Mouse (Mus musculus) cerebellum, adult 9-10 months (tissue): ENCODE measurements around the gene Gpx6.

Experiments
- DNase-seq: peaks from one replicate; pipeline ENCODE4 v3.0.0; 2022

The Gpx6 gene

DNA sequence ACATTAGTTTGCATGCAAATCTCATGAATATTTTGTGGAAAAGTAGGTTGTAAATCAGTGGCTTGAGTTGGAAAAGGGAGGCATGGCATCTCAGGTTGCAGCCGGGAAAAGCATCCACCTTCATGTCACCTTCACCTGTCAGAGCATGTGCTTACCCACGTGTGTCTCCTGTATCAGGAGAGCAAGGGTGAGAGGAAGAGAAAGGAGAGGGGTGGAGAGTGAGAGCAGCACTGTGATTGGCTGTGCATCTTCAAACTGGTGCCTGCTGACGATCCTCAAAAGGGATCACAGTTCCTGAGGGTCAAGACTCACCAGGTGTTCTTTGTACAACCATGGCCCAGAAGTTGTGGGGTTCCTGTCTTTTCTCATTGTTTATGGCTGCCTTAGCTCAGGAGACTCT lies at the start of gene Gpx6:
Gpx6 (plus strand) TSS at position 200 of the 400 bp plus-strand sequence.
- DNase-seq, result no peak

DNA sequence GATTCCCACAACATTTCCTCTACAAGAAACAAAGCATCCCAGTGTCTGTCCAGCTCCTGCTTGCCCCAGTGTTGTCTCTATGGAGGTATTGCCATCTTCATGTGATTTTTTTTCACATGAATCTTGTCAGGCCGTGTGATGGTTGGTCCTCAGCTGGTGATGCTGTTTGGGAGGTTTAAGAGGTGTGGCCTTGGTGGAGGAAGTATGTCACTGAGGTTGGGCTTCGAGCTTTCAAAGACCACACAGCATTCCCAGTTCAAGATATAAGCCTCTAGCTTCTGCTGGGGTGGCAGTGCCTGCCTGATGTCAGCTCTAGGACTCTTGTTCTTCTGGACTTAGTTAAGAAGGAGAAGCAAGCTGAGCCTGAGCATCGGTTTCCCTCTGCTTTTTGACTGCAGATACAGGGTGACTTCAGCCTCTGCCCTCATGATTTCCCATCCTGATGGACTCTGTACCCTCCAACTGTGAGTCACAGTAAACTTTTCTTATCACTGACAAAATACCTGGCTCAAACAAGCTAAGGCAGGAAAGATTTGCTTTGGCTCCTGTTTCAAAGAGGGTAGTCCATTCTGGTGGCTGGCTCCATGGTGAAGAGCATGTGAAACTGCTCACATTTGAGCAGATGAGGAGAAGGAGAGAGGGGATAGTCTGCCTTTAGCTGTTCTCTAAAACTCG lies 49.0 kb upstream of the Gpx6 start:
- no peak for DNase-seq

DNA sequence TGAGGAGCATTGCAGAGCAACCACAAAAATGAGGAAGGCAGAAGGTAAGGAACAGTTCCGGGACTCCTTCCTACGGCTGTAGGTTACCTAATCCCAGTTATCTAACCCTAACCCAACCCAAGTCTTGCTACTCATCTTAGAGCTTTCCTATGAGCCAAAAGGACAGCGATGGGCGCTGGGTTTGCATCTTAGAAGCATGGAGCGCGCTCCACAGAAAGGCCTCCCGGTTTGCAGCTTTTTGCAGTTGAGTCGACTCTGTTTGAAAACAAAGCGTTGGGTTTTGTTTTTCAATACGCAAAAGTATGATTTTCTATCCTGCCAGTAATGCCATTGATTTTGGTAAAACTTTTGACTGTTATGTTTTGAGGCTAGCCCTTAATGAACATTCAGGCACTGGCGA lies 48.0 kb upstream of the Gpx6 start:
- no peak for DNase-seq

DNA sequence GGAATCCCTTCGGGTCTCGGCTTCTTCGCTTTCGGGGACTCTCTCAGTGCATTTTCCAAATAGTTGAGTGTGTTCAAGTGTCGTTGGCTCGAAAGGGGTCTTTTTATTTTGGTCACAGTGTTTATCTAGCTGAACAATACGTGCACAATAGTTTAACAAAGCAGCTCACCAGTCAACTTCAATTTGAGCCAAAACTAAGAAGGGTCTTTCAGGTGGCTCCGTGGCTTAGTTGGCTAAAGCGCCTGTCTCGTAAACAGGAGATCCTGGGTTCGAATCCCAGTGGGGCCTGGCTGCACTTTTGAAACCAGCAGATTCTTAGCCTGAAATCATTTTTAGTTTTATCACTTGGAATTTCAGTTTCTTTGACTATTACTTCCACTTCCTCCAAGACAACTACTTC lies 47.6 kb upstream of the Gpx6 start:
- DNase-seq, result no peak

DNA sequence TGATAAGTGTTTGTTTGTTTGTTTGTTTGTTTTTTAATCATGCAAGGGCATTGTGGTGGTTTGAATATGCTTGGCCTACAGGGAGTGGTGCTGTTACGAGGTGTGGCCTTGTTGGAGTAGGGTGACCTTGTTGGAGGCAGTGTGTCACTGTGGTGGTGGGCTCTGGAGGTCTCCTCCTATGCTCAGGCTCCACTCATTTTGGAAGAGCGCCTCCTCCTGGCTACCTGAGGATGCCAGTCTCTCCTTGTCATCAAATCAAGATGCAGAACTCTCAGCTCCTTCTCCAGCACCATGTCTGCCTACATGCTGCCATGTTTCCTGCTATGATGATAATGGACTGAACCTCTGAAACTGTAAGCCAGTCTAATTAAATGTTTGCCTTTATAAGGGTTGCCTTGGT lies 46.2 kb upstream of the Gpx6 start:
- DNase-seq, result no peak

DNA sequence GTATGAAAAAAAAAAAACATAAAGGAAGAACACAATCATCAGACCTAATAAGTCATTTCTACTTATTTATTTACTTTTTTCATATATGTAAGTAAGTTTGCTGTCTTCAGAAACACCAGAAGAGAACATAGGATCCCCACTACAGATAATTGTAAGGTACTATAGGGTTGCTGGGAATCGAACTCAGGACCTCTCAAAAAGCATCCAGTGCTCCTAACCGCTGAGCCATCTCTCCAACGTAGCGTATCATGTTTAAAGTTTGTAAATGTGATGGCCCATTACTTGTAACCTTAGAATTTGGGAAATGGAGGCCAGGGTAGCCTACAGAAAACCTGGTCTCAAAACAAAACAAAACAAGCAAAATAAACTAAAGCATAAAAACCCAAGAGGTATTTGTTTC lies 44.4 kb upstream of the Gpx6 start:
- no peak for DNase-seq

DNA sequence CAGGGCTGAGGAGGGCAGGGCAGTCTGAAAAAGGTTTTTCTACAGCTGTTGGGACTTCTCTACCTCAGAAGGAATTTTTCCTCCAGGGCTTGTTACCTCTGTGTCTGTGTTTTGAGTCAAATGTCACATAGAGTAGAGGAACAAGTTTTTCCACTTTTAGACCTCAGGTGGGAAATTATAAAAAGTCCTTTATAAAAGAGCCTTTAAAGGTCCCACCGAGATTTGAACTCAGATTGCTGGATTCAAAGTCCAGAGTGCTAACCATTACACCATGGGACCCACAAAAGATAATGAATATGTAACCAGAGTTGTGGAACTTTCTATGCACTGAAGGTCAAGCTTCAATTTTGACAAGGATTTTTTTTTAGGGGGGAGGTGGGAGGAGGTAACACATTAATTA lies 43.7 kb upstream of the Gpx6 start:
- no peak for DNase-seq

DNA sequence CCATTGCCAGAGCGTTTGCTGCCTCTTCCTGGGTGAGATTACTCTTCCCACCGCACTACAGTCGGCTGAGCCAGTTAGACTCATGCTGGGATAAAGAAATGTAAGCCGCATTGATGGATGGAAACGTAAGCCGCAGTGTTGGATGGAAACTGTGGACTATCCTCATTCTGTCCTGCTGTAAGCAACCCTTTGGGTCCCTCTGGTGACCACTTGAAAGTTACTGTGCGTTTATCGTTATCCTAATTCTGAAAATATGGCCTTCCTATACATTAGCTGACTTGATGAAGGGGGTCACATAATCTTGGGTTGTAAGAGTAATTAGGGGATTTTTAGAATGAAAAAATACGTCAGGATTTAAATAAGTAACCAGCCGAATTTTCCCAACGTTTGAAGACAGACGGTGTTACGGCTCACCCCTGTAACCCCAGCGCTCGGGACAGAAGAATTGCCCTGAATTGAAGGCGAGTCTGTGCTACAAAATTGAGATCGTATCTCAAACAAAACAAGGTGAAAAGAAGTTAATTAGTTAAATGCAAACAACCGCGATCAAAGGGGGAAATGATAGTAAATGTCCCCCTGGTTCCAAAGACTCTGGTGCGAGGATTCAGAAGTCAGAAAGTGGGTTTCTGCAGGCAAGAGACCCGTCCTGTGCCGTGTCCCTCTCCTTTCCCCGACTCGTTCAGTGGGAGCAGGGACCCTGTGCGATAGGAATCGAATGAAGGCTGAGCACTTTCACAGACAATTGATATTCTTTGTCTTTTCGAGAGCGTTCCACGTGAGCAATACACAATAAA lies 36.7 kb upstream of the Gpx6 start:
- DNase-seq, result peak; percentile 68

DNA sequence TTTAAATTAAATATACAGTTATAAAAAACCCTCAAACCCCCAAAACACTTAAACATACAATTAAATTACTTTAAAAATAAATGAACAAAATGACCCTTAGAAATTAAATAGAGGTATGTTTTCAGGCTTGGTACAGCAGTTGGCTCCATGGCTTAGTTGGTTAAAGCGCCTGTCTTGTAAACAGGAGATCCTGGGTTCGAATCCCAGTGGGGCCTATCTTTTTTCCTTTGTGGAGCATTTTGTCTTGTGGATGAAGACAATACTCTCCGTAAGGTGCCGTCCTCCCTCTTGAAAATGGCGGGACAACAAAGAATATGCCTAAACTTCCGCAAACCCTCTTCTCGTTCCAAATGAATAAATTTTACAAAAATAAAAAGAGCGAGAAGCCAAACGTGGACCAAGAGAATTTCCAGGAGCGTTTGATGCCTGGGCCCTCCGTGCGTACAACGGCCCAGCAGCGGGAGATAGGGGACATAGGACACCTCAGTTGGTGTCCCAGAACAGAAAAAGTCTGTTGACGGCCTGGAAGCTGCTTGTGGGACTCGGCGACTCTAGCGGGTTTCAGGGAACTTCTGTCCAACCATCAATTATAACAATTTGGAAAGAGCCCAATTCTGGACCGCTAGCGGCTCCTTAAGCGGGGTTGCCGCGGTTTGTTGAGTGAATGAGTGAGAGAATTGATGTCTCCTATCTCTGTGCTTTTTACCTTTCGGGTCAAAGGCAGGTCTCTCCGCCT lies 35.9 kb upstream of the Gpx6 start:
- peak; percentile 97 for DNase-seq

DNA sequence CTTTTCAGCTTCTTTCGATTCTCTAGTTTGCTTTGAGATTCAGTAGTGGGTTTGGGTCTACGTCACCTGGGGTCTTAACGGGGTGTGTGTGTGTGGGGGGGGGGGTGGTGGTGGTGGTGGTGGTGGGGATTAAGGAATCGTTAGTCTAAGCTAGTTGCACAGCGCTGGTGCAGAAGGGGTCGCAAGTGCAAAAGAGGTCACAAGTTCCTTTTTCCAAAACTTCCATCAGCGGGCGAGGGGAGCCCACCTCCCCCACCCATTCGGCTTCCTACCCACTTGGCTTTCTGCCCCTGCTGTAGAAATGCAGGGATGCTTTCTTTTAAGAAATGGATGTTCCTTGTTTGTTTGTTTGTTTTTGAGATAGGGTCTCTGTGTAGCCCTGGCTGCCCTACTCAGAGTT lies 35.4 kb upstream of the Gpx6 start:
- DNase-seq, result no peak

DNA sequence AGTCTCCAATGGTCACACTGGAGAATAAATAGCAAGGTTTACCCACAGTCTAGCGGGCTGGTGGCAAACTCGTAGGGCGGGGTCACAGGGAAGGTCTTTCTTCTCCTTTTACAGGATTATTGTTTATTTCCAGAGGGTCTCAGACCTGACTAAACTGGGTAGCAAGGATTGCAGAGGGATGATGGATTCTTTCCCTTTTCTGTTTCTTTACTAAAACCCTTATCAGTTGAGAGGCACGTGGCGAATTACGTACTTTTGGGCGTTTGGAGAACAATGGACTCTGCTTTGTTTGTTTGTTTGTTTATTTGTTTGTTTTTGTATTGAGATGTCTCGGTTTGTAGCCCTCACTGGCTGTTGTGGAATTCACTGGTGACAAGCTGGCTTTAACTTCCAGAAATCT lies 32.8 kb upstream of the Gpx6 start:
- no peak for DNase-seq

DNA sequence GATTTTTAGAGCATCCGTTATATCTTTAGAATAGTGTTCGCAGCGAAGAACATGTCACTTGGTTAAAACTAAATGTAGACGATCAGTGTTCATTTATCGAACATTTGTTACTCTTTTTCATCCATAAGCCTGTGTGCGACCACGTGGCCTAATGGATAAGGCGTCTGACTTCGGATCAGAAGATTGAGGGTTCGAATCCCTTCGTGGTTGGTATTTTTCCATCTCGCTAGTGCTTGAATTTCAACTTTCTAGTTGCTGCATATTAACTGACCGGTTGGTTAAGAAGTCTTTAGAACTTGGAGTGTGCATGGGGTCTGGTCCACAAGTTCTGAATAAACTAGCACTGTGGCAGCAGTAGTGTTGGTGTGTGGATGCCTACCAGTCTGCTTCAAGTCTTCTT lies 32.4 kb upstream of the Gpx6 start:
- DNase-seq, result peak; percentile 94

DNA sequence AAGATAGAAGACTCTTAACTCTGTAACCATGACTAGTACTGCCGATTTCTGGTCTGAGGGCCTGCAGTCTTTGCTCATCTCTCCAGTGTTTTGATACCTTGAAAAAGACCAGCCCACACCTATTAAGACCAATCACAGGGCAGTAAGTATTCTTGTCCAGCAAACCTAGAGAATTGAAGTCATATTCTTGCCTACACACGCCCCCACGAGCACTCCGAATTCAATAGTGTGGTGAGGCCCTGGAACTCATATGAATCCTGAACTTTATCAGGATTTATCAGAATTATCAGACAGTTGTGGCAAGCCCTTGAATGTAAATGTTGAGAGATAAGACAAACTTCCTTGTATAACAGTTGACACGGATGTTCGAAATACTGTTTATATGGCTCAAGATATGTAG lies 19.3 kb upstream of the Gpx6 start, which contains the start of gene Gpx5:
Gpx5 (minus strand) TSS at position 101 of the 400 bp plus-strand sequence.
- no peak for DNase-seq

DNA sequence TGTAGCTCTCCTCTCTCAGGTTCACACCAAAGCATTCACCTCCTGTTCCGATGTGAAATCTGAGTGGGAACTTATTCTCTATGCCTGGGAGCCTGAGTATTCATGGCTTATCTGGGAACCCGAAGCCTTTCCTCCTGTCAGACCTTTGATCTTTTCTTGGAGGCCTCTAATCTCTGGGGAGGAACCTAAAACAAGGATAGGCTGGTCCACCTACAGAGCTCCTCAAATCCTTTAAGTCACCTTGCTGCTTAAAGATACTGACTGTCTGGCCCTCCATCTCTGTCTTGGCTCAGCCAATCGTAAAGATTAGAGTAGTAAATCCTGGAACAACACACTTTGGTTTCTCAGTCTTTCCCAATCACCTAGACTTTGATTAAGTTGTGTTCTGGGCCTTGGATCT lies 13.4 kb upstream of the Gpx6 start:
- no peak for DNase-seq

DNA sequence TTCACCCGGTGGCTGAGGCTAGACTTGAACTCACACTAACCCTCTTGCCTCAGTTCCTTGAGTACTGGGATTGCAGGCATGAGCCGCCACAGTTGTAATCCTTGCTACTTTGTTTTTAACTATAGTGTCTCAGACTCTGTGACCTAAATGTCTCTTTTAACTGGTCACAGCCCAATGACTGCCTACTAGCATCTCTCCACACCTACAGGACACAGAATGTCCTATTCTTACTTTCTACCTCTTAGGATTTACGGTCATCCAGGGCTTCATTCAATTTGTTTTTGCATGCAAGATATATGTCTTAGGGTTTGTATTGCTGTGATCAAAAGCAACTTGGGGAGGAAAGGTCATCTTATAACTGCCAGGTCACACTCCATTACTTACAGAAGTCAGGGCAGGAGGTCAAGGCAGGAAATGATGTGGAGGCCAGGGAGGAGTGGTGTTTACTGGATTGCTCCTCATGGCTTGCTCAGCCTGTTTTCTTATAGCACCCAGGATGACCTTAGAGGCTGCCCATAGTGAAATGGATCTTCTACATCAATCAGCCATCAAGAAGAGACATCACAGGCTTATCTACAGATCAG lies 7.3 kb upstream of the Gpx6 start:
- no peak for DNase-seq

DNA sequence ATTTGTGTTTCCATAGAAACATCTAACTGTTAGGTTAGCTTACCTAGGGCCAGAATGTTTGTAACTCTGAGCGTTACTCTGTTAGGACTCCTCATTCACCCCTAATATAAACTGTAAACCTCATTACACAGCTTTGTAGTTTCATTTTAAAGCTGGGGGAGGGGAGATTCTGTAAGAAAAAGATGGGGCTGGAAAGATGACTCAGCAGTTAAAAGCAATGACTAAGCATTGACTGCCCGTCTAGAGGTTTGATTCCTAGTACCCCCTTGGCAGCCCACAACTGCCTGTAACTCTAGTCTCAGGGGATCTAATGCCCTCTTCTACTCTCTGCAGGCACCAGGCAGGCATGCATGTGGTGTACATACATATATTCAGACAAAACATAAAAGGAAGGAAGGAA lies 2.1 kb upstream of the Gpx6 start:
- DNase-seq, result no peak

DNA sequence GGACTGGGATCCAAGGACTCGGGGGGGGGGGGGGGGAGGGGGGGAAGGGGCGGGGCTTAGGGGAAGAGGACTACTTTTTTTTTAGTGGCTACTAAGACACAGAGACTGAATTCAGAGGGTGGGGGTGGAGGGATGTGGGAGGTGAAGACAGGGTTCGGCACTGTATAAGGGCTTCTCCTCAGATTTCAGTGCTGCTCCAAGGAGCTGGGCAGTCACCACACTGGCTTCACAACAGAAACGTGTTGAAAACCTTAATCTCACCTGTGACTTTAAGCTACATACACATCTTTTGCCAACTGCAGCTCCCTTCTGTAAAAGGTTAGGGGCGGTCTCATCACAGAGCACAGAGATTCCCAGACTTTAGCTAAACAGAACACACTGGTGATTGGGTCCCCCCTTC lies 929 bp downstream of the Gpx6 start:
- DNase-seq, result no peak

DNA sequence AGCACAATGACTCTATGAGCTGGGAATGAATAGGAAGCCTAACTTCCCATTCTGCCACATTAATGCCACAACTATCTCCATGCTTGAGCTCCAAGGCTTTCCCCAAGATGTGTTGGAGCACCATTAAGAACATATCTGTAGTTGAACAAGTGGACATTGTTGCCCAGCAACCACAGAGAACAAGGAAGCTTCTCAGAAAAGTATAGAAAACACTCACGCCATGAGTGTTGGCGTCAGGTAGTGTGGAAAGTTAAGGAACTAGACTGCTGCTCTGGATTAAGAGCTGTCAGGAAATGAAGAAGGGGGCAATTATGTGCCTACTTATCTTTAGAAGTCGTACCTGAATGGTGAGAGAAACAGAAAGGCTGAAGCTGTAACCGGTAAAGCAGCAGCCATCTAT lies 2.0 kb downstream of the Gpx6 start:
- DNase-seq, result no peak

DNA sequence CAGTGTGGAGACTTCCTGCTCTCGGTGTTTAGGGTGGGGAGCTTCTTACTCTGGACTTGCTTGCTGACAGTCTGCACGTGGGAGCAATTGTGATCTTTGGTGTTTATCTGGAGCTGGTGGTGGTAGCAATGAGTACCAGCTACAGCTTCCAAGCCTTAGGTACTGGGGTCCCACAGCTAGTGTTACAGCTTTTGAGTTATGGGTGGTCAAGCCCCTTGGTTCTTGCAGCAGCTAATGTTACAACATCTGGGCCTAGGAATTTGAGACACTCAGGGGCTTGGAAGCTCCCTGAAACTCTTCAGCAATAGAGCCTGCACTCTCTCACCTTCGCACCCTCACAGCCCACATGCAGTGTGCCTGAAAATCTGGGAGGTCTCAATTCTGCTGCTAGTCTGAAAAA lies 8.3 kb downstream of the Gpx6 start:
- DNase-seq, result no peak

DNA sequence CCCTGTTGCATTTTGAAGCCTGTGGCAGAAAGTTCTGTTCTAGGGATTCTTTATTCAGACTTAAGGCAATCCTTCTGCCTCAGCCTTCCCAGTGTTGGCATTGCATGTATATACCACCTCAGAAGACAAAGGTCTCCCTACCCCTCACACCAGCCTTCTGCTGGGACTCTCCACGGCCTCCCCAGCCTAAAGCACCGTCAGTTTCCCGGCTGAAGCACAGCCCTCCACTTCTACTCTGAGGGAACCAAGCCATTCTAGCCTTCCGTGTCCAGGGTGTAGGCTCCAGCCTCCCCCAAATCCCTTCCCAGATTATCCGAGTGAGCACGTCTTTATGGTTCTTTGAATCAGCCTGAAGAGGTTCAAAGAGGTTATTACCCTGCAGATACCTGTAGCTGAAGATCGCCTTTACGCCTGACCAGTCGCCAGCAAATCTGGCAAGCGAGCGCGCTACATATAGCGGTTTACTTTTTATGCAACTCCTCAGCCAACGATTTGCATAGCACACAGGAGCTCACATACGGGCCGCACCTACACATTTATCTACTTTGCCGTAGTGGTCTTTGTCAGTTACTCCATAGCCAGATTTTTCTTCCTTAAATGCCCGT lies 10.1 kb downstream of the Gpx6 start:
- DNase-seq, result peak; percentile 34

DNA sequence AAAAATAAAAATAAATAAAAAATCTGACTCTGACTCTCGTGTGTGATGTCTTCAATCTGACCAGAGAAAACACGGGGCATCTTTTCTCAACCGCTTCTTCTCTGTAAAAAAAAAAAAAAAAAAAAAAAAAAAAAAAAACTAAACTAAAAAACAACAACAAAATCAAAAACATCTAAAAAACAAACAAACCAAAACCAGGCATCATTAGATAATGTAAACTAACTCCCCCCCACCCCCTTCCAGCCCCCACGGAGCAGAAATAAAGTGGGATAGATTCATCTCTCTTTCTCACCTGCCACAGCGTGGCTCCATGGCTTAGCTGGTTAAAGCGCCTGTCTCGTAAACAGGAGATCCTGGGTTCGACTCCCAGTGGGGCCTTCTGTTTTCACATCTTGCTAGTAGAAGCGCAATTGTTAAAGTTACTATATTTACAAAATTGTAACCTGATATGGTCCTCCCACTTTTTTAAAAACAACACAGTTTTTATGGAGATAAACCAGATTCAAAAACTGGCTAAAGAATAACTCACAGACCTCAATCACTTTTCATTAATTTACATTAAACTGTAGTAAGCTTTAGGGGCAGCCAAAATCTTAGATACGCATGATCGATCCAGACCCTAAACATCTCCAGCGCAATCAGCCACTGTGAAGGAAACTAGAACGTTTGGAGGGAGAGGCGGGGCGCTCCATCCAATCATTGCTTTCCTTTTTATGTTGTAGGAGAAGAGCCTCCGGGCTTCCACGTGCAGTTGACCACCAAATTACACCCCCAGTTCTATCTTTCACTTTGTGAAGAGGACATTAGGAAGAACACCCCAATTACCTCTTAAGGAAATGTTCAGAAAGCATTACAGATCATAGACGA lies 10.8 kb downstream of the Gpx6 start:
- peak; percentile 72 for DNase-seq

DNA sequence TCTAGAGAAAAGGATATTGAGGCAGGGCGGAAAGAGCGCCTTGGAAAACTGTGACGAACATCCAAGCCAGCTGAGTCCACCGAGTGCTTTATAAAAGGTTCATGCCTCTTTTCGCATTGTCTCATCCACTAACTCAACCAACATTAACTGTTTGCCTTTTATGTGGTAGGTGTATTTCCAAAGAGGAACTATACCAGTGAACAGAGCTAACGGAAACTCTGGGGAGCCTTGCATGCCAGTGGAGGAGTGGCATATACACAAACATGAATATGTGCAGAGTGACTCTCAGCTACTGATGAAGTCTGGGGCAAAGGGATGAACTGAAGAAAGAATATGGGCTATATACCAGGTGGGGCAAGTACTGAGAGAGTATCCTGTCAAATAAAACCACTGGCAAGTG lies 11.5 kb downstream of the Gpx6 start:
- DNase-seq, result no peak
